Mouse (Mus musculus) CD4-positive helper T cell, adult 2 months (primary cell): ENCODE results near the gene Ccl12.

ENCODE experiments used
- DNase-seq: peaks from one replicate; pipeline ENCODE4 v3.0.0-alpha.2; 2012; ENCODE audit warnings: low read depth, missing footprints, low spot score

Ccl12 gene

DNA sequence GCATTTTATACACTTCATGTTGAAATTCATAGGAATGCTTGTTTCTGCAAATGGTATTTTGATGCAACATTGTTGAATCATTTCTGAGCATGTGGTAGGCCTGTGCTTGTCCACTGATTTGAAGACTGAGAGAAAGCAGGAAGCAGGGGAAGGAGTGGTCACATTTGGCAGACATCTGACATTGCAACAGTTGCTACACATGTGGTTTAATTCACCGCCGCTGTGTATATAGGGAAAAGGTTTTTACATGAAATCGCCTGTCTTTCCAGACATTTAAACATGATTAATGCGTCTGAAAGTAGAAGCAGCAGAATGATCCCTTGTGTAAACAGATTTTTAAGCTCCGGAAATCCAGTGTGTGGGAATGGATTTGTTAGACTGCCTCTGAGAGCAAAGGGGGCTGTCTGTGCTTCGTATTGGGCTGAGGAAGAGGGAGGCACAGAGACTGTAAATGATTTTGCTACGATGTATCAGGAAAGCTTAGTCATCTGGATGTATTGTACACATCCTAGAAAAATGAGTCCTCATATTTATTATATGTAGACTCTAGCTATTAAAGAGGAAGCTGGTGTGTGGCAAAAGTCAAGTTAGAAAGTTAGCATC, 37.9 kb downstream of the Ccl12 start:
- no peak for DNase-seq
